Mouse (Mus musculus) forebrain, embryonic 14.5 days (tissue): ENCODE measurements at regions not wholly inside any gene's neighbourhood (a gene's known extent, or its start where the extent isn't known, plus 50 kb on each side); places are given as distances from the start of the nearest gene placed in this dataset.

Experiments
- ATAC-seq: fragments of 200-750 bp; cut with Nextera tagmentation; 2 replicates; pipeline ENCODE4 v1.8.0; 2017; ENCODE audit warnings: mild to moderate bottlenecking, moderate library complexity
- DNase-seq: peaks from one replicate; pipeline ENCODE4 v3.0.0-alpha.2; 2015; ENCODE audit warnings: low spot score
- H3K27ac ChIP-seq: fragments of 300-500 bp; sonication (generic); 2 replicates; pipeline ENCODE4 v1.5.1; 2014; ENCODE audit warnings: low read depth, mild to moderate bottlenecking, control low read depth, low read length, moderate library complexity
- H3K27me3 ChIP-seq: fragments of 300-500 bp; sonication (generic); replicated peaks from 2 replicates; pipeline ENCODE4 v1.6.1; 2014; ENCODE audit warnings: low read length, control low read depth, mixed read lengths; ENCODE audit not compliant: control insufficient read depth, insufficient read depth
- H3K36me3 ChIP-seq: fragments of 300-500 bp; sonication (generic); 2 replicates; pipeline ENCODE4 v1.6.1; 2014; ENCODE audit warnings: low read length, control low read depth; ENCODE audit not compliant: control insufficient read depth, insufficient read depth
- H3K4me1 ChIP-seq: fragments of 300-500 bp; sonication (generic); 2 replicates; pipeline ENCODE4 v1.6.1; 2014; ENCODE audit warnings: antibody characterized with exemption, low read length, control low read depth; ENCODE audit not compliant: control insufficient read depth, insufficient read depth
- H3K4me2 ChIP-seq: fragments of 300-500 bp; sonication (generic); 2 replicates; pipeline ENCODE4 v1.6.1; 2014; ENCODE audit warnings: mild to moderate bottlenecking, control low read depth, low read length
- H3K4me3 ChIP-seq: fragments of 300-500 bp; sonication (generic); 2 replicates; pipeline ENCODE4 v1.5.1; 2014; ENCODE audit warnings: low read depth, low read length, control low read depth
- H3K9ac ChIP-seq: fragments of 300-500 bp; sonication (generic); 2 replicates; pipeline ENCODE4 v1.6.1; 2014; ENCODE audit warnings: mild to moderate bottlenecking, low read length, control low read depth, moderate library complexity
- H3K9me3 ChIP-seq: fragments of 300-500 bp; sonication (generic); replicated peaks from 2 replicates; pipeline ENCODE4 v1.6.1; 2016; ENCODE audit warnings: low read length, control low read depth, mixed read lengths; ENCODE audit not compliant: control insufficient read depth
- WGBS: fragments of 180-500 bp; shearing (Covaris S2); extraction: QIAGEN DNeasy Blood & Tissue Kit; methylation state at CpG from one replicate; pipeline ENCODE4 v1.1.7; 2014; 5-methylcytosine and 5-hydroxymethylcytosine counted together

DNA sequence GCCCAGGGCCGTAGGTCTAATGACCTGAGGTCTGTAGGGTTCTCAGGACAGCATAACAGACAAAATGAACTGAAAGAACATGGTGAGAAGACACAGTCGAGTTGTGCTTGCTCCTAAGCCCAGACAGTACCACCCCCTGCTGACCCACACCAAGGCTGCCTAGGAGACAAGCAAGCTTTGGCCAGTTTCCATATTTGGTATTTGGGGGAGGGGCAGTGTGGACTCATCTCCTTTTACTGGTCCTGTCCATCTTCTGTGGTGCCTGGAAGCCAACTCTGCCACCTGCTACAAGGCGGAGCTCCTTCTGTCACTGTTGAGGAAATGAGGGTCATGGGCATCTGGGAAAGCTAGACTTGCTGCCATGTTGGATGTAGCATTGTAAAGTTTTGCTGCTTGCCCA is 68.9 kb downstream of the Tex29 start:
- Histone ChIP-seq H3K36me3 (no peaks in the 10 kb centered on the region), H3K9me3 (no peaks in the 10 kb centered on the region), H3K4me2 (no peak overlapping the region), H3K9ac (no peak overlapping the region), H3K27me3 (no peaks in the 10 kb centered on the region), H3K4me3 (no peak overlapping the region), H3K27ac (no peak overlapping the region), H3K4me1 (peaks cover 8% of the 10 kb centered on the region)
- no peak for ATAC-seq
- no peak for DNase-seq
- WGBS = 74% methylated on average over 3 of the region's 3 CpGs

- ATAC-seq = peak; percentile 30; the same call in 1 of the 2 replicates
- H3K27me3 ChIP-seq = no peaks in the 10 kb centered on the region
- H3K4me1 ChIP-seq = peaks cover 26% of the 10 kb centered on the region
- 58% methylated on average over 18 of the region's 18 CpGs for WGBS
- no peaks in the 10 kb centered on the region for H3K9me3 ChIP-seq
- H3K4me3 ChIP-seq = no peak overlapping the region
- H3K27ac ChIP-seq = peak overlapping the region; percentile 29; the same call in 1 of the 2 replicates
- H3K4me2 ChIP-seq = peak overlapping the region; percentile 6; the same call in 1 of the 2 replicates
- peak; percentile 8 for DNase-seq
- no peaks in the 10 kb centered on the region for H3K36me3 ChIP-seq
- 0 out of 2 replicates have a peak overlapping the region, but pooled peaks have one; percentile 6 for H3K9ac ChIP-seq
These were observed 71.6 kb downstream of the Tex29 start for GRCm38 (mm10) chr8:11911639-11912450.

- Histone ChIP-seq H3K4me2 (peak overlapping the region; percentile 59), H3K9me3 (no peaks in the 10 kb centered on the region), H3K4me1 (peaks cover 26% of the 10 kb centered on the region), H3K27ac (peak overlapping the region; percentile 77), H3K27me3 (no peaks in the 10 kb centered on the region), H3K9ac (peak overlapping the region; percentile 43; the same call in 1 of the 2 replicates), H3K36me3 (no peaks in the 10 kb centered on the region), H3K4me3 (peak overlapping the region; percentile 13; the same call in 1 of the 2 replicates)
- DNase-seq = peak; percentile 70
- 20% methylated on average over 17 of the region's 17 CpGs for WGBS
- ATAC-seq = peak; percentile 73
These were observed 72.3 kb downstream of the Tex29 start for GRCm38 (mm10) chr8:11912451-11913128.

DNA sequence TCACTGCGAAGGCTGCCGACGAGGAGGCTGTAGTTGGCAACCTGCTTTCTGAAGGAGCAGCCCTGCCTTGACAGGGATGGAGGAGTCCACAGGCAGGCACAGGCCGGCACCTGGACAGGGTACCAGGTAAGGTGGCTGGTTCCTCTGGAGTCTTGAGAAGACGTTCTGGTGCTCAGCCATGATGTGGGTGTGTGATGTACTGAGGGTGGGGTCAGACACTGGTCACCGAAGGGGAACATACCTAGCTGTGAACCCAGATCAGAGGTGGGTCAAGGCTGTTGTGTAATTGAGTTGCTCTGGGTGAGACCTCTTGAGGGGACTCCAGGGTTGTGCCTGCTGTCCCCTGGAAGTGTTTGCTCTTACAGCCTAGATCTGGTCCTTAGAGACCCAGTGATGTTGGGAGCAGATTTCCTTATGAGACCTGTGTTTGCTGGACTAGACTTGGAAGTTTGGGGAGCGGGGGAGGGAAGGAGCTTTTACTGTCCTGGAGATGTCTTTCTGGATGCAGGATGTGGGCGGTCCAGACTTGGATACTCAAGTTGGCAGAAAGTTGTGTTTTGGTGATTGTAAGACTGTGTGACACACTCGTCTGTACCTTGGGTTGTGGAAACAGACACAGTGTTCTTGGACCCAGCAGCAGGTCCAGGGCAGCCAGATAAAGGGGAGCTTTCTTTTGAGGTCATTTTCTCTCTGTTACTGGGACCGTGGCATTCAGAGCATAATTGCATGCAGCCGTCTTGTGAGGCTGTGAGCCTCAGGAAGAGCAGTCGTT is 73.0 kb downstream of the Tex29 start:
- DNase-seq (peak; percentile 13), ATAC-seq (no peak)
- H3K36me3 ChIP-seq = no peaks in the 10 kb centered on the region
- peak overlapping the region; percentile 77 for H3K27ac ChIP-seq
- H3K27me3 ChIP-seq = no peaks in the 10 kb centered on the region
- 38% methylated on average over 12 of the region's 12 CpGs for WGBS
- peaks cover 26% of the 10 kb centered on the region for H3K4me1 ChIP-seq
- H3K9ac ChIP-seq = peak overlapping the region; percentile 43; the same call in 1 of the 2 replicates
- peak overlapping the region; percentile 59 for H3K4me2 ChIP-seq
- H3K9me3 ChIP-seq = no peaks in the 10 kb centered on the region
- peak overlapping the region; percentile 13 for H3K4me3 ChIP-seq

GRCm38 (mm10) chr8:11914131-11914530 is 73.9 kb downstream of the Tex29 start:
- H3K27me3 ChIP-seq = no peaks in the 10 kb centered on the region
- peaks cover 26% of the 10 kb centered on the region for H3K4me1 ChIP-seq
- peak overlapping the region; percentile 59 for H3K4me2 ChIP-seq
- no peaks in the 10 kb centered on the region for H3K36me3 ChIP-seq
- ATAC-seq (no peak), DNase-seq (no peak)
- H3K9me3 ChIP-seq = no peaks in the 10 kb centered on the region
- 17% methylated on average over 7 of the region's 7 CpGs for WGBS
- 0 out of 2 replicates have a peak overlapping the region, but pooled peaks have one; percentile 60 for H3K27ac ChIP-seq
- peak overlapping the region; percentile 43 for H3K9ac ChIP-seq
- peak overlapping the region; percentile 13 for H3K4me3 ChIP-seq

DNA sequence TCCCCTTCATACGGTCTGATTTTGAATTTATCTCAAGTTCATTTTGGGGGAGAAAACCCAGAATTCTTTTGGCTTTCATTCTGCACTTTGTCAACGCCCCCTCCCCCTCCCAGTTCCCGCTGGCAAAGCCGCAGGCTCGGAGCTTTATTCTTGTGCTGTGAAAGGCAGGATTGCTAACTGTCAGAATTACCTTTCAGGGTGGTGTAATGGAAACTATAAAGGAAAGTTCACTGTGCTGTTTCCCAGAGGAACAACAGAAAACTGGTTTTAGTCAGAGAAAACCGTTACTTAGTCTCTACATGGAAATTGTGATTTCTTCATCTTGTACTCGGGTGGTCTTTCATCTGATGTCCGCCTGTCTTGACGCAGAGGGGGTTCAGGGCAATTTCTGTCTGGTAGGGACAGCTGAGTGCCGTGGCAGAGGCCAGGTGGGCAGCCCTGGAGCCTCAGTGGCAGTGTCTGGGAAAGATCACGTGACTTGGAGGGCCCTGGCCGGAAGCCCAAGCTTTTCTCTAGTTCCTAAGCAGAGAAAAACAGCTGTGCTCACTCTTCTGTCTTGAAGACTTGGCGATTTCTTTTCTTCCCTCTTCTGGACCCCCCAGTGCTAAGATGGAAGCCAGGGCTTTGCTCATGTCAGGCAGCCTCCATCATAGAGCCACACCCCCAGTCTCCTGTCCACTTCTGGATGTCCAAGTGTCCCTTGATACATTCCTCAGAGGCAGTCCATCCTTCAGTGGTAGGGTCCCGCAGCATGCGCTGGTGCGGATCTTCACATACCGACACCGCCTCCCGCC is 74.6 kb downstream of the Tex29 start:
- H3K4me1 ChIP-seq = peaks cover 26% of the 10 kb centered on the region
- peak overlapping the region; percentile 60; the same call in 1 of the 2 replicates for H3K27ac ChIP-seq
- H3K4me2 ChIP-seq = peak overlapping the region; percentile 59
- no peaks in the 10 kb centered on the region for H3K9me3 ChIP-seq
- peak overlapping the region; percentile 13 for H3K4me3 ChIP-seq
- peak; percentile 45 for ATAC-seq
- no peaks in the 10 kb centered on the region for H3K27me3 ChIP-seq
- peak overlapping the region; percentile 43; the same call in 1 of the 2 replicates for H3K9ac ChIP-seq
- H3K36me3 ChIP-seq = no peaks in the 10 kb centered on the region
- 21% methylated on average over 19 of the region's 19 CpGs for WGBS
- peak; percentile 81 for DNase-seq

- Histone ChIP-seq H3K27me3 (no peaks in the 10 kb centered on the region), H3K4me1 (peaks cover 26% of the 10 kb centered on the region), H3K4me2 (peak overlapping the region; percentile 59), H3K27ac (no peak overlapping the region), H3K9ac (no peak overlapping the region), H3K9me3 (no peaks in the 10 kb centered on the region), H3K36me3 (no peaks in the 10 kb centered on the region), H3K4me3 (no peak overlapping the region)
- DNase-seq (no peak), ATAC-seq (no peak)
- 92% methylated on average over 11 of the region's 11 CpGs for WGBS
These were observed 75.4 kb downstream of the Tex29 start for GRCm38 (mm10) chr8:11915721-11916120.

- DNase-seq (no peak), ATAC-seq (no peak)
- Histone ChIP-seq H3K9ac (no peak overlapping the region), H3K36me3 (no peaks in the 10 kb centered on the region), H3K9me3 (no peaks in the 10 kb centered on the region), H3K4me2 (no peak overlapping the region), H3K4me3 (no peak overlapping the region), H3K4me1 (peaks cover 11% of the 10 kb centered on the region), H3K27ac (no peak overlapping the region), H3K27me3 (no peaks in the 10 kb centered on the region)
- 86% methylated on average over 2 of the region's 2 CpGs for WGBS
These were observed 79.6 kb downstream of the Tex29 start for GRCm38 (mm10) chr8:11919876-11920275.
